9 mouse cellular contexts compared by ENCODE assay signal in genomic region chr5:151154780-151155179, GRCm38 (mm10).
DNase-seq lines count a peak whose midpoint lies in the region; ATAC-seq and TF ChIP-seq lines count a peak whose summit lies in the region.
"Had no signal": no experiment of that assay in that cellular context is flagged by ENCODE, and none has a peak within 500 bp of the region (broad histone marks: within the 10 kb centered on the region; RNA-seq: fewer than 3 reads in every experiment).

No protein-coding gene starts in this region.

- no peak overlapping the region for H3K4me2 ChIP-seq in kidney, embryonic 16.5 days (replicated peaks; ENCODE audit: low read depth, low read length)
- no peak overlapping the region for H3K4me2 ChIP-seq in limb, embryonic 14.5 days (replicated peaks; ENCODE audit: low read depth, low read length, severe bottlenecking)
- H3K4me2 ChIP-seq in stomach, postnatal 0 days (replicated peaks; ENCODE audit: low read depth), result no peak overlapping the region
- H3K4me2 ChIP-seq in hindbrain, embryonic 12.5 days (replicated peaks), result no peak overlapping the region

- H3K4me1 ChIP-seq in kidney, embryonic 16.5 days (ENCODE audit: insufficient read depth, low read length), result peaks cover 23% of the 10 kb centered on the region
- H3K4me1 ChIP-seq in limb, embryonic 14.5 days (ENCODE audit: control insufficient read depth, insufficient read depth, low read length), result no peaks in the 10 kb centered on the region
- 0 out of 2 replicates have a peak, but pooled peaks cover 5% of the 10 kb centered on the region for H3K4me1 ChIP-seq in stomach, postnatal 0 days (replicated peaks; ENCODE audit: control insufficient read depth, insufficient read depth)
- peaks cover 5% of the 10 kb centered on the region; the same call in 1 of the 2 replicates for H3K4me1 ChIP-seq in hindbrain, embryonic 12.5 days

- DNase-seq in kidney, adult 18-20 months, result no peak
- DNase-seq in heart, adult 9 months (ENCODE audit: low spot score in 2 of 2), result peak; percentile 63 to 74
- DNase-seq in limb, embryonic 14.5 days (ENCODE audit: low spot score), result peak; percentile 58
- DNase-seq in stomach, postnatal 0 days (ENCODE audit: low spot score), result peak; percentile 53
- no peak for DNase-seq in right cerebral cortex, postnatal 10 days (ENCODE audit: low spot score in 2 of 2)
- DNase-seq in frontal cortex, adult 2 months (ENCODE audit: extremely low spot score in 1 of 2, low spot score in 1 of 2), result no peak
- DNase-seq: layer of hippocampus, adult 9-11 months had no signal

- TF ChIP-seq CTCF in stomach, postnatal 0 days (IDR thresholded peaks at IDR 0.05; ENCODE audit: low read depth), result no peak

- H3K4me3 ChIP-seq in kidney, embryonic 16.5 days (ENCODE audit: low read length), result no peak overlapping the region
- H3K4me3 ChIP-seq in limb, embryonic 14.5 days (replicated peaks; ENCODE audit: low read length), result no peak overlapping the region
- no peak overlapping the region for H3K4me3 ChIP-seq in stomach, postnatal 0 days (ENCODE audit: low read depth, low read length)
- no peak overlapping the region for H3K4me3 ChIP-seq in hindbrain, embryonic 12.5 days

- TF ChIP-seq EP300 in stomach, postnatal 0 days (optimal IDR thresholded peaks at IDR 0.05), result no peak

- 44% methylated on average over 3 of the region's 3 CpGs for WGBS in kidney, embryonic 16.5 days
- 32% methylated on average over 3 of the region's 3 CpGs for WGBS in limb, embryonic 14.5 days
- 26% methylated on average over 3 of the region's 3 CpGs for WGBS in stomach, postnatal 0 days
- 57% methylated on average over 3 of the region's 3 CpGs for WGBS in hindbrain, embryonic 12.5 days

- no peaks in the 10 kb centered on the region for H3K9me3 ChIP-seq in kidney, embryonic 16.5 days (ENCODE audit: low read length)
- H3K9me3 ChIP-seq in limb, embryonic 14.5 days (ENCODE audit: control insufficient read depth, low read length), result no peaks in the 10 kb centered on the region
- H3K9me3 ChIP-seq in stomach, postnatal 0 days (ENCODE audit: control insufficient read depth, low read length), result no peaks in the 10 kb centered on the region
- H3K9me3 ChIP-seq in hindbrain, embryonic 12.5 days (replicated peaks), result no peaks in the 10 kb centered on the region

- H3K27me3 ChIP-seq in kidney, embryonic 16.5 days (ENCODE audit: insufficient read depth, low read length), result no peaks in the 10 kb centered on the region
- no peaks in the 10 kb centered on the region for H3K27me3 ChIP-seq in limb, embryonic 14.5 days (ENCODE audit: control insufficient read depth, insufficient read depth, low read length)
- H3K27me3 ChIP-seq in stomach, postnatal 0 days (ENCODE audit: control insufficient read depth, insufficient read depth, low read length), result no peaks in the 10 kb centered on the region
- no peaks in the 10 kb centered on the region for H3K27me3 ChIP-seq in hindbrain, embryonic 12.5 days

- peak overlapping the region; percentile 7; the same call in 1 of the 2 replicates for H3K27ac ChIP-seq in kidney, embryonic 16.5 days (ENCODE audit: low read length)
- H3K27ac ChIP-seq in limb, embryonic 14.5 days (replicated peaks; ENCODE audit: low read depth, low read length), result no peak overlapping the region
- no peak overlapping the region for H3K27ac ChIP-seq in stomach, postnatal 0 days (replicated peaks)
- no peak overlapping the region for H3K27ac ChIP-seq in hindbrain, embryonic 12.5 days

- no peak for TF ChIP-seq POLR2A in limb, embryonic 14.5 days (IDR thresholded peaks at IDR 0.05; ENCODE audit: borderline replicate concordance, extremely low read depth, insufficient read depth, insufficient read length)

- ATAC-seq in kidney, embryonic 16.5 days (ENCODE audit: low FRiP score, low TSS enrichment), result peak; percentile 74
- ATAC-seq in limb, embryonic 14.5 days (ENCODE audit: low FRiP score, low read depth), result peak; percentile 63; the same call in 1 of the 2 replicates
- ATAC-seq in stomach, postnatal 0 days (ENCODE audit: low FRiP score, low TSS enrichment), result 0 out of 2 replicates have a peak, but pooled peaks have one; percentile 61
- no peak for ATAC-seq in hindbrain, embryonic 12.5 days (ENCODE audit: low FRiP score)

- H3K36me3 ChIP-seq in kidney, embryonic 16.5 days (ENCODE audit: insufficient read depth, low read length), result no peaks in the 10 kb centered on the region
- H3K36me3 ChIP-seq in limb, embryonic 14.5 days (ENCODE audit: control insufficient read depth, insufficient read depth, low read length), result no peaks in the 10 kb centered on the region
- no peaks in the 10 kb centered on the region for H3K36me3 ChIP-seq in stomach, postnatal 0 days (ENCODE audit: control insufficient read depth, insufficient read depth, low read length)
- H3K36me3 ChIP-seq in hindbrain, embryonic 12.5 days, result no peaks in the 10 kb centered on the region

- no peak overlapping the region for H3K9ac ChIP-seq in kidney, embryonic 16.5 days (replicated peaks; ENCODE audit: low read length)
- no peak overlapping the region for H3K9ac ChIP-seq in limb, embryonic 14.5 days (ENCODE audit: low read depth, low read length, severe bottlenecking)
- H3K9ac ChIP-seq in stomach, postnatal 0 days (ENCODE audit: low read length), result no peak overlapping the region
- no peak overlapping the region for H3K9ac ChIP-seq in hindbrain, embryonic 12.5 days

Comparison
In these comparisons a context has a peak if more than half of its experiments do, and no peak if none do; other contexts are left out.
1. DNase-seq: peak in heart, adult 9 months (2 of 2), limb, embryonic 14.5 days (single experiment) and stomach, postnatal 0 days (single experiment); none in kidney, adult 18-20 months (single experiment), right cerebral cortex, postnatal 10 days (0 of 2) and frontal cortex, adult 2 months (0 of 2).